Mouse (Mus musculus): ENCODE data around the gene Pdia6.

Pdia6 gene

GRCm38 (mm10) chr12:17263881-17264280 is 2.5 kb upstream of the Pdia6 start:
- in situ Hi-C loops (cut with MboI, MseI) = loop anchor here (5.0 kb wide), 2 partner anchors 367 to 677 kb away; no protein-coding TSS in a partner anchor

DNA sequence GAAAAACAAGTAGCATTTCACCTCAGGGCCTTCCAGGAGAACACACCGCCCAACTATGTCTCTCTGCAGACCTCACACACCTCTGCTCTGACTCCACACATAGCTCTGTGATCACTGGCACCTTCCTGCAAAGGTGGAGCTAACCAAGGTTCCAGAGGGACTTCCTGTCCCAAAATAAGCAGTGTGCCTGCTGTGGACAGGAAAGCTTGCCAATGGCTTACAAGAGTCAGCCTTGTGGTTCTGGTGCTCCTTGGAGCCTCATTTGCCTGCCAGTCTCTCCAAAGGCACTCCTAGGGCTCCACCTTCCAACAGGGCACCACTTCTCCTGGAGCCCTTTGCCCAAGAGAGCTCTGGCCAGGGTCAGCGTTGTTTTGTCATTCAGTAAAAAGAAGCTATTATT is 1.5 kb upstream of the Pdia6 start:
- in situ Hi-C loops (cut with MboI, MseI) = loop anchor here (5.0 kb wide), 2 partner anchors 368 to 678 kb away; no protein-coding TSS in a partner anchor

DNA sequence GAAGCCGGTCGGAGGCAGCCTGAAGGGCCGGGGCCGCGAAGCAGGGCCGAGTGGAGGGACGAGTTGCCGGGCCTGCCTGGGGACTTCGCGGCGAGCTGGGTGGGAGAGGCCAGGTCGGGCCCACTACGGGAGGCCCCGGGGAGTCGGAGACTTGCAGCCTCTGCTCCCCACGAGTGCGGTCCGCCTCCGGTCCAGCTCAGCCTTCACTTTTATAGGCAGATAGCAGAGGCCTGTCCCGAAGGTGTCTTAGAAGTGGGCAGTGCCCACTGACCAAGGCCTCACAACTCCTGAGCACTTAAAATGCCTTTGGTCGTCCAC is 287 bp downstream of the Pdia6 start:
- in situ Hi-C loops (cut with MboI, MseI) = no loop called here

DNA sequence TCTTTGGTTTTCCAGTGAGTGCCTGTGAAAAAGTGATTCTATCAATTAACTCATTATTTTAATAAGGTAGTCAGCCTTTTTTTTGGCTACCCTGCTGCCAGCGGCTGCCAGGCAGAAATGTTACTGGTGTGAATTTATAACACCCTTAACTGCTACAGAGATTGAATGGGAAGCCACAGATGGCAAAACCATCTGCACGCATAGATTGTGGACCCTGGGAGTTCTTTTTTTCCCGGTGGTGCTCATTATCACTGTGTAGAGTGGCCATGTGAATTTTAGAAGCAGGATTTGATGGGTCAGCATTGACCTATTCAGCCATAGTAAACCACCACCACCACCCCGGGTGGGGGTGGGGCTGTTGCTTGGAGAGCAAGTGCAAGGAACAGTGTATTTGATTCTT is 971 bp downstream of the Pdia6 start:
- in situ Hi-C loops (cut with MboI, MseI) = no loop called here

DNA sequence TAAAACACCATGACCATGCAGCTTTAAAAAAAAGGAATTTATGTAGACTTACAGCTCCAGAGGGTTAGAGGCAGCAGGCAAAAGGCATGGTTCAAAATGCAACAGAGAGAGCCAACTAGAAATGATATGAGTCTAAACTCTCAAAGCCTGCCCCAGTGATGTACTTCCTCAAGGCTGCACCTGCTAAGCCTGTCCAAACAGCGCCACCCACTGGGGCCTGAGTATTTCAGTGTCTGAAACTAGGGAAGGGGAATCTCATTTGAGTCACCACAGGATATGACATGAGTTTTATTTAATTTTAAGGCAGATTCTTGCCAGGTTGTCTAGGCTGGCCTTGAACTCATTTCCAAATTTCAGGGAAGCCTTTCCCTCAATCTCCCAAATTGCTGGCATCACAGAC is 4.9 kb downstream of the Pdia6 start:
- in situ Hi-C loops (cut with MboI, MseI) = no loop called here

- in situ Hi-C loops (cut with MboI, MseI) = no loop called here
These were observed 7.5 kb downstream of the Pdia6 start for GRCm38 (mm10) chr12:17273841-17274240.

DNA sequence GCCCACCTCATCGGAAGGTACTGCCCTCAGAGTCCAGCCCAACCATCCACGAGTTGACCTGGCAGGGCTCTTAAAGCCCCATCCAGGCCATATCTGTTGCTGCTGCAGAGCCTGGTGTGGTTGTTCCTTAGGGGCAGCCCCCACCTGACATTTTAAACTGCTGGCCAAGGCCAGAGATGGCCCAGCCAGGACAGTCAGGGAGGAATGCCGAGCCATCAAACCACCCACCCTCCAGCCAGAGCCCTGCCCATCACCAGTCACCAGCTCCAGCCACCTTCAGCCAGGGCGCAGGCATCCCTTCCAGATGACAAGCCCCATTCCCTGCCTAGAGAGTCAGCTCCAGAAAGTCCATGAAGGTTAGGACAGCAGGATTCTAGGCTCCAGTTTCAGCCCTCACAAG is 22.2 kb downstream of the Pdia6 start:
- in situ Hi-C loops (cut with MboI, MseI) = no loop called here

DNA sequence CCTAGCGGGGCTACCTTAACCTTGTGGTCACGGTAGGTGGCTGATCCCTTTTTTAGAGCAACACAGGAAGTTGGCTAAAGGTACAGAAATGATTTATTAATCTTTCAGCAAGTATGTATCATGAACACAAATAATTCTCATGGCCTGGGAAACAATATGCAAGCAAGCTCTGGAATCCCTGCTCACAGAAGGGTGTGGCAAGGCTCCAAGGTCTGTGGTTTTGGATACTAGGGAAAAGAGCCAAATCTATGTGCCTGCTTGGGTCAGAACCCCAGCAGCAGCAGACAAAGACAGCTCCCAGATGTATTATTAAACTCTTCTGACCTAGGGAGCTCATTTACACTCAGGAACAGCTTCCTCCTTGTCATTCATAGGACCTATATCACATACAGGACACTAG is 22.7 kb downstream of the Pdia6 start:
- in situ Hi-C loops (cut with MboI, MseI) = no loop called here

DNA sequence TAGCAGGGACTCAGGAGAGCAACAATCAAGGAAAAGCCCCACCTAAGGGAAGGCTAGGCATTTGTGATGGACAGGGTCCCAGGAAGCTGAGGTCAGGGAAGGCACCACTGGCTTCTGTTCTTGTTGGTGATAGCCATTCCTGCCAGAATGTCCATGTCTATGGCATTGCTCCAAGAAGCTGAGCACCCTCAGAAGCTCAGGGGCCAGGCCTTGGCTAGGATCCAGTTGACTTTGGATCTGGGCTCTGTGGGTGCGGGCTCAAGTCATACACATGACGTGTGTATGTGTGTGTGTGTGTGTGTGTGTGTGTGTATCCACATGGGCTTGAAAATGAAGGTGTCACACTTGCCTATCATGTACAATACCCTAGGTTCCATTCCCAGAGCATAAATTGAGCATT is 23.6 kb downstream of the Pdia6 start:
- in situ Hi-C loops (cut with MboI, MseI) = no loop called here

DNA sequence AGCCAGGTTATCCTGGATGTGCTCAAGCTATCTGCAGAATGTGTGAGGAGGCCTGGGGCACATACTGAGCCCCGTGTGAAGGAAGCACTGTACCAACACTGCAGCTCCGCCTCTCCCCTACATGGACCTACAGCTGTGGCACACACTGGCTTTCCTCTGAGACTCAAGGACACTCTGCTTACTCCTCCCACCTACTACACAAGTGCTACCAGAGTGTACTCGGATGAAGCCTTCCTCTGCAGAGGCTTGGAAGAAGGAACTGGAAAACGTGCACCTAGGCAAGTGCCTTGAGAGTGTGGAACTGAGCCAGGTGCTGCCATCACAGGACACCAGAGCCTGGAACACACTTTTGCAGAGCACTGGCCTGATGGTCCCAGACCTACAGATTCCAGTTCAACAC is 24.2 kb downstream of the Pdia6 start:
- in situ Hi-C loops (cut with MboI, MseI) = no loop called here

DNA sequence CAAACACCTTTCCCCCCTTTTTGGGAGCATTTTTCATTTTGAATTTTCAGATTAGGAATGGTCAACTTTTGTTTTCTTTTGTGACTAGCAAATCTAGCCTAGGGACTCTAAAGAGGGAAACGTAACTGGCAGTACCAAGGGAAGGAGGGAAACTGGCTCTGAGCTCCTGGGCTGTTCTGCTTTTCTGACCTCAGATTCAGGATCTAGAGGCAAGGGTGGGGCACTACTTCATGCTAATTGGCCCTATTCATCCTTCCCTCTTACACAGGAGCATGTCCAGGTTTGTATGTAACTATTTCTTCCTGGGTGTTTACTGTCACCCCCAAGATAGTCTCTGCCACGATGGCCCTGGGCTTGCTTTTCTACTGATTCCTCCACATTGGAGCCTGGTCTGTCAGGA is 30.6 kb downstream of the Pdia6 start:
- in situ Hi-C loops (cut with MboI, MseI) = no loop called here

GRCm38 (mm10) chr12:17299902-17300301 is 33.6 kb downstream of the Pdia6 start:
- in situ Hi-C loops (cut with MboI, MseI) = no loop called here

GRCm38 (mm10) chr12:17305445-17305844 is 39.1 kb downstream of the Pdia6 start:
- in situ Hi-C loops (cut with MboI, MseI) = no loop called here

GRCm38 (mm10) chr12:17308246-17308645 is 41.9 kb downstream of the Pdia6 start:
- in situ Hi-C loops (cut with MboI, MseI) = no loop called here

- in situ Hi-C loops (cut with MboI, MseI) = no loop called here
These were observed 44.8 kb downstream of the Pdia6 start for GRCm38 (mm10) chr12:17310852-17311839.

GRCm38 (mm10) chr12:17316096-17316495 is 49.8 kb downstream of the Pdia6 start:
- in situ Hi-C loops (cut with MboI, MseI) = no loop called here

GRCm38 (mm10) chr12:17317970-17318369 is 51.6 kb downstream of the Pdia6 start:
- in situ Hi-C loops (cut with MboI, MseI) = no loop called here

- in situ Hi-C loops (cut with MboI, MseI) = no loop called here
These were observed 52.1 kb downstream of the Pdia6 start for GRCm38 (mm10) chr12:17318453-17318852.

DNA sequence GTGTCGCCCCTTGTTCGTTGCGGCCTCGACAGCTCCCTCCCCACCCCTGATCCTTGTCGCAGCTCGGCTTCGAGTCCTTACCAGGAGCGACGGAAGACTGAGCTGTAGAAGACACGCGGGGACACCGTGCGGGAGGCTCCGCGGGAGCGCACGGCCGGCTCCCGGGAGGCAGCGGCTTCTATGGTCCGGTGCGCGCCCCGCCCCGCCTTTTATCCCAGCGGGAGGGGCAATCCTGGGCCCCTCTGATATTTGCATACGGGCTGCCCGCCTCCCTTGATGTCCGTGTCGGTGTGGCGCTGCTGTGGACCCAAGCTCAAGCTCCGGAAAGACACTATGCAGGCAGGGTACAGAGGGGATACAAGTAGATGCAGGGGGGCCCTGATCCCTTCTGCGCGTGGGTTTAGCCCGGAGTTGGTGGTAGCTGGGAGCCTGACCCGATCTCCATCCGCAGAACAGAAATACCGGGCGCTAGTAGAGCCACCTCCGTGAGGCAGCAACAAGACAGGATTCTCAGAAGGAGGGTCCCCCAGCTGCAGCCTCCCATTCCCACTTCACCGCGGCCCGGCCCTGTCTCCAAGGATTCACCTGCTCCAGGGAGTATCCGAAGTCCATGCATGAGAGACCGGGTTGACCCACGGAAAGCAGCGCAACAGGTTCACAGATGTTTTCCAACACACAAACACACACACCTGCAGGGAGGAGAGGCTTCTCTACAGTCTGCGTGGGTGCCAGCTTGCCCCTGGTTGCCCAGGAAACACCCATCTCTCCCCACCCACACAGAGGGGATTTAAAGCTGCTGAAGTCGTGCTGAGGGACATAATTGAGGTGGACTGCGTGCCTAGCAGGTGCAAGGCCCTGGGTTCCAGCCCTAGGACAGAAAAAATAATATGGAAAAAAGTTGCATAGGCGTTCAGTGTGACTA is 58.5 kb downstream of the Pdia6 start:
- in situ Hi-C loops (cut with MboI, MseI) = no loop called here

DNA sequence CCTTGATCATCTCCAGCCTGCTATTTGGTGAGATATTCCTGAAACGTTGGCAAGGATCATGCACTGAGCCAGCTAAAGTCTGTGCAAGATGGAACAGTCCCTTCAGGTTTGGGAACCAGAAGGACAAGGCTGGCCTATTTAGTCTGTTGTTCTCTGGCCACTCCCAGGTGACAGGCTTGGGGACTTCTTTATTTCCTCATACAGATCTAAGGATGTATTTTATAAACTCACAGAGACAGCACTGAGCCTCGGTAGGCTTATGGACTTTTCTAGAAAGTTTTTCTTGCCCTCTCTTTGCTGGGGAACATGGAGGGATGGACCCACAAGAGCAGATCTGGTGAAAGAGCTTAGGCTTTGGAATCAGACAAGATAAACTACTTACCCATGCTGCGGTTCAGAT is 62.9 kb downstream of the Pdia6 start, which contains the start of gene Atp6v1c2:
Gene Atp6v1c2, minus strand, starts transcription at position 101 of the 400 bp plus-strand sequence.
- in situ Hi-C loops (cut with MboI, MseI) = no loop called here

DNA sequence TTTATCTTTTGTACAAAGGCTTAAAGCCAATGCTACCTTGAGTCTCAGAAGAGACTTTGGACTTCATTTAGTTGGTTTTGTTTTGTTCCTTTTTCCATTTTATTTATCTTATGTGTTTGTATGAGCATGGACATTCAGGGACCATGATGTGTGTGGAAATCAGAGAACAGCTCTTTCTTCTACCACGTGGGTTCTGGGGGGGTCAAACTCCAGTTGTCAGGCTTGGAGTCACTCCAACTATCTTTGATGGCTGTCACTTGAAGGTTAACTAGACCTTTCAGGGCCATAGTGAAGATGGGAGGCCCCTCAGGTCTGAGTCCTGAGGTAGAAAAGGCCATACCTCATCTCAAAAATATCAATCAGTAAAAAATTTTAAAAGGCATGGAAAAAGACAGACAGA is 67.1 kb downstream of the Pdia6 start:
- in situ Hi-C loops (cut with MboI, MseI) = no loop called here

All from T-helper 1 cell (primary cell).